Mouse (Mus musculus) MEL (cell line): Measurements from ENCODE around the gene Has3. TPM values are rescaled to one million over a fixed set of nuclear protein-coding genes. Genes with fewer than 3 reads are reported as not detected.

Experiments
- DNase-seq: peaks from one replicate; pipeline ENCODE4 v3.0.0; 2011; ENCODE audit warnings: low read depth, low spot score
- H3K27ac ChIP-seq: 2 replicates; pipeline ENCODE4 v1.5.1; 2012; ENCODE audit warnings: low read depth, mild to moderate bottlenecking, control low read depth, low read length, moderate library complexity; ENCODE audit not compliant: control insufficient read depth
- H3K27me3 ChIP-seq, 2 experiments: fragments of 150-350 bp in 1 of 2; sonication (generic) in 1 of 2; 2 replicates each; pipeline ENCODE4 v1.6.1; 2012; ENCODE audit warnings: low read length in 2 of 2, mild to moderate bottlenecking in 2 of 2, improper control_type of control experiment in 1 of 2, moderate library complexity in 1 of 2; ENCODE audit not compliant: insufficient read depth in 2 of 2, control insufficient read depth in 1 of 2
- H3K36me3 ChIP-seq, 2 experiments: 2 replicates each; pipeline ENCODE4 v1.6.1; 2012 to 2014; ENCODE audit warnings: low read length in 2 of 2, improper control_type of control experiment in 1 of 2, inconsistent platforms in 1 of 2, mild to moderate bottlenecking in 1 of 2; ENCODE audit not compliant: insufficient read depth in 2 of 2, control insufficient read depth in 1 of 2
- H3K4me1 ChIP-seq, 2 experiments: fragments of 150-350 bp in 1 of 2; sonication (generic) in 1 of 2; 2 replicates each; pipeline ENCODE4 v1.6.1; 2012; ENCODE audit warnings: low read length in 2 of 2, improper control_type of control experiment in 1 of 2, mild to moderate bottlenecking in 1 of 2; ENCODE audit not compliant: insufficient read depth in 2 of 2, control insufficient read depth in 1 of 2
- H3K4me3 ChIP-seq, 2 experiments: fragments of 150-350 bp in 1 of 2; sonication (generic) in 1 of 2; 2 replicates each; pipeline ENCODE4 v1.5.1; 2012; ENCODE audit warnings: low read depth in 2 of 2, low read length in 2 of 2, mild to moderate bottlenecking in 2 of 2, moderate library complexity in 2 of 2, control low read depth in 1 of 2, improper control_type of control experiment in 1 of 2; ENCODE audit not compliant: control insufficient read depth in 1 of 2, insufficient read depth in 1 of 2
- H3K79me2 ChIP-seq: 2 replicates; pipeline ENCODE4 v1.6.1; 2012; ENCODE audit warnings: mild to moderate bottlenecking, low read length, moderate library complexity; ENCODE audit not compliant: control insufficient read depth, poor library complexity, insufficient read depth
- H3K9ac ChIP-seq: 2 replicates; pipeline ENCODE4 v1.6.1; 2012; ENCODE audit warnings: low read depth, mild to moderate bottlenecking, control low read depth, low read length, moderate library complexity; ENCODE audit not compliant: control insufficient read depth, poor library complexity, severe bottlenecking
- H3K9me3 ChIP-seq: fragments of 150-350 bp; sonication (generic); replicated peaks from 2 replicates; pipeline ENCODE4 v1.6.1; 2012; ENCODE audit warnings: mild to moderate bottlenecking, low read length, improper control_type of control experiment, moderate library complexity; ENCODE audit not compliant: insufficient read depth
- BHLHE40 ChIP-seq: IDR thresholded peaks from 2 replicates; pipeline ENCODE4 v1.6.1; 2012; ENCODE audit warnings: low read depth, mild to moderate bottlenecking, inconsistent platforms, low read length, improper control_type of control experiment, borderline replicate concordance
- CHD1 ChIP-seq: IDR thresholded peaks from 2 replicates; pipeline ENCODE4 v1.6.1; 2012; ENCODE audit warnings: low read depth, mild to moderate bottlenecking, inconsistent platforms, low read length, improper control_type of control experiment
- CHD2 ChIP-seq: IDR thresholded peaks from 2 replicates; pipeline ENCODE4 v1.6.1; 2011; ENCODE audit warnings: low read length, improper control_type of control experiment
- CTCF ChIP-seq, 3 experiments: IDR thresholded peaks in 2 of 3; conservative IDR thresholded peaks in 1 of 3; 2 replicates each; pipeline ENCODE4 v1.5.1; 2011 to 2012; ENCODE audit warnings: low read length in 3 of 3, low read depth in 2 of 3, mild to moderate bottlenecking in 2 of 3, improper control_type of control experiment in 1 of 3, inconsistent platforms in 1 of 3, mixed read lengths in 1 of 3, moderate library complexity in 1 of 3; ENCODE audit not compliant: control insufficient read depth in 1 of 3, insufficient read depth in 1 of 3, poor library complexity in 1 of 3, severe bottlenecking in 1 of 3
- E2F4 ChIP-seq: IDR thresholded peaks from 2 replicates; pipeline ENCODE4 v1.6.1; 2011; ENCODE audit warnings: low read depth, low read length, improper control_type of control experiment, borderline replicate concordance
- ELF1 ChIP-seq: IDR thresholded peaks from 2 replicates; pipeline ENCODE4 v1.6.1; 2014; ENCODE audit warnings: low read depth, mild to moderate bottlenecking, inconsistent platforms, low read length, improper control_type of control experiment, moderate library complexity
- EP300 ChIP-seq, 2 experiments: IDR thresholded peaks; 2 replicates each; pipeline ENCODE4 v1.6.1; 2011; ENCODE audit warnings: improper control_type of control experiment in 2 of 2, low read length in 2 of 2, low read depth in 1 of 2, mild to moderate bottlenecking in 1 of 2
- ETS1 ChIP-seq: IDR thresholded peaks from 2 replicates; pipeline ENCODE4 v1.6.1; 2012; ENCODE audit warnings: low read depth, mild to moderate bottlenecking, inconsistent platforms, low read length, improper control_type of control experiment, moderate library complexity
- GABPA ChIP-seq: IDR thresholded peaks from 2 replicates; pipeline ENCODE4 v1.6.1; 2012; ENCODE audit warnings: low read depth, mild to moderate bottlenecking, inconsistent platforms, low read length, improper control_type of control experiment, moderate library complexity
- GATA1 ChIP-seq: IDR thresholded peaks from 2 replicates; pipeline ENCODE4 v1.6.1; 2011; ENCODE audit warnings: low read depth, low read length, improper control_type of control experiment
- HCFC1 ChIP-seq: IDR thresholded peaks from 2 replicates; pipeline ENCODE4 v1.6.1; 2012; ENCODE audit warnings: low read depth, mild to moderate bottlenecking, inconsistent platforms, low read length, improper control_type of control experiment, moderate library complexity
- KAT2A ChIP-seq: conservative IDR thresholded peaks from 2 replicates; pipeline ENCODE4 v1.6.1; 2012; ENCODE audit warnings: low read depth, low read length, improper control_type of control experiment, inconsistent platforms
- MAFK ChIP-seq: IDR thresholded peaks from 2 replicates; pipeline ENCODE4 v1.6.1; 2011; ENCODE audit warnings: low read depth, mild to moderate bottlenecking, low read length, improper control_type of control experiment, borderline replicate concordance
- MAX ChIP-seq: IDR thresholded peaks from 2 replicates; pipeline ENCODE4 v1.6.1; 2011; ENCODE audit warnings: low read length, improper control_type of control experiment
- MAZ ChIP-seq: IDR thresholded peaks from 2 replicates; pipeline ENCODE4 v1.6.1; 2012; ENCODE audit warnings: low read depth, mild to moderate bottlenecking, inconsistent platforms, low read length, improper control_type of control experiment
- MEF2A ChIP-seq: IDR thresholded peaks from 2 replicates; pipeline ENCODE4 v1.6.1; 2014; ENCODE audit warnings: low read depth, mild to moderate bottlenecking, inconsistent platforms, low read length, improper control_type of control experiment; ENCODE audit not compliant: poor library complexity, insufficient replicate concordance, severe bottlenecking; ENCODE audit errors: extremely low read depth
- MYB ChIP-seq: IDR thresholded peaks from 2 replicates; pipeline ENCODE4 v1.6.1; 2011; ENCODE audit warnings: mild to moderate bottlenecking, low read depth, low read length, improper control_type of control experiment
- MYC ChIP-seq: IDR thresholded peaks from 2 replicates; pipeline ENCODE4 v1.6.1; 2011; ENCODE audit warnings: low read depth, mild to moderate bottlenecking, low read length, improper control_type of control experiment, moderate library complexity
- NELFE ChIP-seq: IDR thresholded peaks from 2 replicates; pipeline ENCODE4 v1.6.1; 2011; ENCODE audit warnings: low read depth, low read length, improper control_type of control experiment
- NRF1 ChIP-seq: IDR thresholded peaks from 2 replicates; pipeline ENCODE4 v1.6.1; 2014; ENCODE audit warnings: low read depth, mild to moderate bottlenecking, inconsistent platforms, low read length, improper control_type of control experiment, moderate library complexity; ENCODE audit not compliant: poor library complexity, insufficient read depth, severe bottlenecking
- POLR2AphosphoS5 ChIP-seq: IDR thresholded peaks from 2 replicates; pipeline ENCODE4 v1.6.1; 2012; ENCODE audit warnings: low read depth, borderline replicate concordance, mild to moderate bottlenecking, inconsistent platforms, low read length, moderate library complexity, mixed read lengths
- RCOR1 ChIP-seq: IDR thresholded peaks from 2 replicates; pipeline ENCODE4 v1.6.1; 2012; ENCODE audit warnings: low read depth, mild to moderate bottlenecking, inconsistent platforms, low read length, improper control_type of control experiment
- SMC3 ChIP-seq: IDR thresholded peaks from 2 replicates; pipeline ENCODE4 v1.6.1; 2011; ENCODE audit warnings: low read depth, low read length, improper control_type of control experiment
- TAL1 ChIP-seq: IDR thresholded peaks from 2 replicates; pipeline ENCODE4 v1.6.1; 2012; ENCODE audit warnings: mild to moderate bottlenecking, inconsistent platforms, low read length, moderate library complexity, mixed read lengths
- TCF12 ChIP-seq: IDR thresholded peaks from 2 replicates; pipeline ENCODE4 v1.6.1; 2014; ENCODE audit warnings: low read depth, mild to moderate bottlenecking, inconsistent platforms, low read length, improper control_type of control experiment, moderate library complexity
- USF1 ChIP-seq: IDR thresholded peaks from 2 replicates; pipeline ENCODE4 v1.6.1; 2014; ENCODE audit warnings: low read depth, mild to moderate bottlenecking, inconsistent platforms, low read length, improper control_type of control experiment, moderate library complexity
- USF2 ChIP-seq, 2 experiments: IDR thresholded peaks; 2 replicates each; pipeline ENCODE4 v1.6.1; 2011 to 2012; ENCODE audit warnings: improper control_type of control experiment in 2 of 2, low read length in 2 of 2, borderline replicate concordance in 1 of 2, inconsistent platforms in 1 of 2, low read depth in 1 of 2, mild to moderate bottlenecking in 1 of 2; ENCODE audit not compliant: insufficient read depth in 1 of 2
- ZC3H11A ChIP-seq: IDR thresholded peaks from 2 replicates; pipeline ENCODE4 v1.6.1; 2012; ENCODE audit warnings: low read depth, mild to moderate bottlenecking, inconsistent platforms, low read length, improper control_type of control experiment
- ZKSCAN1 ChIP-seq: IDR thresholded peaks from 2 replicates; pipeline ENCODE4 v1.6.1; 2012; ENCODE audit warnings: low read depth, mild to moderate bottlenecking, inconsistent platforms, low read length, improper control_type of control experiment, moderate library complexity
- ZMIZ1 ChIP-seq: IDR thresholded peaks from 2 replicates; pipeline ENCODE4 v1.6.1; 2012; ENCODE audit warnings: low read depth, mild to moderate bottlenecking, inconsistent platforms, low read length, improper control_type of control experiment, moderate library complexity
- polyA plus RNA-seq, 2 experiments: library from polyadenylated mRNA; stranded (reverse) in 1 of 2; unstranded in 1 of 2; fragments of >175 nt in 1 of 2; fragments of >200 nt in 1 of 2; gene quantifications; 2 replicates each; pipeline versions ENCODE4 v1.2.1 to v1.2.4; 2012; ENCODE audit warnings: low replicate concordance in 2 of 2, low read depth in 1 of 2; ENCODE audit not compliant: insufficient read length in 2 of 2, insufficient read depth in 1 of 2, missing spikeins in 1 of 2
- total RNA-seq: library from RNA; depleted of rRNA; stranded (reverse); fragments of 300-350 nt; gene quantifications from 2 replicates; pipeline ENCODE4 v1.2.3, GENCODE M21; 2012

Has3 gene
- total and polyA plus RNA-seq, 3 experiments = 0.40 to 5.8 TPM; not detected in 1

DNA sequence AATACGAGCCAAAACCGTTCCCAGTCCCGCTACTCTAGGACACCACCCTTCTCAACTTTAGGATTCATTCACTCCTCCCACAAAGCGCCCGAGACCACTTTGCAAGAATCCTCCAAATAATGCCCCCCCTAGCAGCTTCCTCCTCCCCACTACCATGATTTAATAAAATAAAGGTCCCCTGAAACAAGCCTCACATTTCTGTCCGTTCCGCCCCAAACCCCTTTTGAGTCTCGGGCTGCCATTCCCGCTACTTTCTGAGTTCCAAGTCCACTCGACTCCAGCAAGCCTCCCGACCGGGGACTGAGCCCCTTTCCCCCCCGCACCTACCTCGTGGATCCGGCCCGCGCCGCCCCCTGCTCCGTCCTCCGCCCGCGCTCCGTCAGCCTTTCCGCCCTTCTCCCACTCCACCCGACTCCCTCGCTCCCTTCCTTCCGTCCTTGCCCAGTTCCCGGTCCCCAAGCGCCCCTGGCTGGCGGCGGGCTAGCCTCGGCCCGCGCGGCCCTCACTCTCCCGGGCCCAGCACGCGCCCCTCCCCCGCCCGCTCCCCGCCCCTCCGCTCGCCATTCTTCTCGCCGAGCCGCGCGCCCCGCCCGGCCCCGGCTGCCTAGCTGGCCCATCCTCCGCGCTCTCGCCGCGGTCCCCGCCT lies 22.9 kb downstream of the Has3 start (continued):
- TF ChIP-seq USF1 (no peak), POLR2AphosphoS5 (no peak), HCFC1 (no peak; the same call in none of the 2 replicates), MYC (no peak), ZKSCAN1 (no peak), E2F4 (no peak), MAZ (no peak), SMC3 (no peak)

DNA sequence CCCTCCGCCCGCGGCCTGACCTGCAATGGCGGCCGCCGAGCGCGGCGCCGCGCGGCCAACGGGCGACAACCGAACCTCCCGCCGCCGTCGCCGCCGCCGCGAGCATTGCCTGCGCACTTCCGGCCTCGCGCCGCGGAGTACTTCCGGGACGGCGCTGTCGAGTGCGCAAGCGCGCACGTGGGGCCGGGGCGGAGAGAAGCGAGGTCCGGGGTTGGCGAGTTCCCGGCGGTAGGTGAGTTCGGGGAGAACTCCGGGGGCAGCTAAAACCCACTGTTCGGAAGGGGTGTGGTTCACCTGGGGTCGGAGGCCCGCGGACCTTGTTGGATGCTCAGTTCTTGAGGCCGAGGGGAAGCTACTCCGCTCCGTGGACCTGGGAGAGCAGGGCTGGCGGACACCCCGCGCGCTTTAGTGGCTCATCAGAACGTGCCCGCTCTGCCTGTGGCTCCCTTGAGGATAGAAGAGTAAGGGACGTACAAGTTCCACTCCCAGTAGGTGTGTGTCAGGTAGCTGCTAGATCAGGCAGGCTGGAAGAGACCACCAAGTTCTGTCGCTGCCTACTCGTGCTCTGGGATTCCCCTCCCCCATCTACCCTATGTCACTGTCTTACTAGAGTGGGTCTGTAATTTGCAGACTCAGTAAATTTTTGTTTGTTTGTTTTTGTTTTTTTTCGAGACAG lies 23.6 kb downstream of the Has3 start, which contains the start of gene Utp4:
Gene Utp4, plus strand, starts transcription at position 156 of the 676 bp plus-strand sequence.
- Histone ChIP-seq H3K9me3 (no peaks in the 10 kb centered on the region), H3K27me3 (no peaks in the 10 kb centered on the region), H3K4me1 (peaks cover 8 to 12% of the 10 kb centered on the region in 2 experiments), H3K27ac (peak within 1 kb of the TSS; percentile 88), H3K4me3 (peak within 1 kb of the TSS; percentile 74 to 98), H3K36me3 (peaks cover 26 to 38% of the 10 kb centered on the region in 2 experiments), H3K79me2 (peaks cover 70% of the 10 kb centered on the region), H3K9ac (peak within 1 kb of the TSS; percentile 95)
- peak; percentile 90 for DNase-seq
- no peak for TF ChIP-seq GABPA
- TF ChIP-seq USF2 (IDR thresholded peaks at IDR 0.05; ENCODE audit: borderline replicate concordance in 1 of 2, insufficient read depth in 1 of 2, low read depth in 1 of 2, low read length in 2 of 2) = no peak
- TF ChIP-seq HCFC1 = peak; percentile 84
- TF ChIP-seq MAFK = no peak
- no peak for TF ChIP-seq ZKSCAN1
- peak; percentile 79 for TF ChIP-seq ZMIZ1
- 0 out of 2 replicates have a peak, but pooled peaks have one; percentile 6 for TF ChIP-seq ETS1
- peak; percentile 46; the same call in 1 of the 2 replicates for TF ChIP-seq TCF12
- TF ChIP-seq MAZ = no peak
- TF ChIP-seq CHD1 = no peak
- no peak for TF ChIP-seq E2F4
- peak; percentile 78 for TF ChIP-seq NRF1
- no peak for TF ChIP-seq TAL1
- TF ChIP-seq MYB = peak; percentile 62; the same call in 1 of the 2 replicates
- no peak for TF ChIP-seq CTCF (IDR thresholded peaks at IDR 0.05 in 2 of 3, conservative IDR thresholded peaks at IDR 0.05 in 1 of 3; ENCODE audit: control insufficient read depth in 1 of 3, insufficient read depth in 1 of 3, low read depth in 2 of 3, low read length in 3 of 3, poor library complexity in 1 of 3, severe bottlenecking in 1 of 3)
- no peak for TF ChIP-seq GATA1
- no peak for TF ChIP-seq CHD2
- no peak for TF ChIP-seq POLR2AphosphoS5
- no peak for TF ChIP-seq ZC3H11A
- TF ChIP-seq KAT2A = no peak; the same call in 1 of the 2 replicates
- peak; percentile 76 for TF ChIP-seq USF1
- no peak for TF ChIP-seq MEF2A
- TF ChIP-seq MAX = peak; percentile 79
- peak; percentile 78; the same call in 1 of the 2 replicates for TF ChIP-seq BHLHE40
- no peak for TF ChIP-seq RCOR1
- TF ChIP-seq NELFE = peak; percentile 95
- peak; percentile 92 for TF ChIP-seq ELF1
- no peak for TF ChIP-seq EP300 (IDR thresholded peaks at IDR 0.05; ENCODE audit: low read depth in 1 of 2, low read length in 2 of 2)
- TF ChIP-seq SMC3 = no peak
- TF ChIP-seq MYC = peak; percentile 95
